Mouse (Mus musculus) lung, adult 2 months (tissue): ENCODE measurements at regions not wholly inside any gene's neighbourhood (a gene's known extent, or its start where the extent isn't known, plus 50 kb on each side); places are given as distances from the start of the nearest gene placed in this dataset.

Source experiments
- CTCF ChIP-seq: fragments of 200-500 bp; IDR thresholded peaks from 2 replicates; pipeline ENCODE4 v1.5.1; 2011; ENCODE audit warnings: mild to moderate bottlenecking, low read length, control low read depth; ENCODE audit not compliant: insufficient read depth
- POLR2A ChIP-seq: fragments of 200-500 bp; IDR thresholded peaks from 2 replicates; pipeline ENCODE4 v1.6.1; 2011; ENCODE audit warnings: low read depth, mild to moderate bottlenecking, control low read depth, low read length, borderline replicate concordance; ENCODE audit errors: extremely low read depth

GRCm38 (mm10) chr9:117692486-117692885 is 62.8 kb upstream of the Rbms3 start:
- TF ChIP-seq CTCF (no peak), POLR2A (no peak)
